Mouse (Mus musculus) macrophage (primary cell): ENCODE results near the gene Usp40. TPM values are rescaled to one million over a fixed set of nuclear protein-coding genes. Genes with fewer than 3 reads are reported as not detected.
A peak's percentile ranks its signal among the peaks of the same experiment; 100 is the strongest.

Experiments
- H3K27ac ChIP-seq: fragments of 350-480 bp; formaldehyde crosslinking; 2 replicates; pipeline ENCODE4 v1.9.0; 2021
- H3K36me3 ChIP-seq: fragments of 350-480 bp; formaldehyde crosslinking; 2 replicates; pipeline ENCODE4 v1.9.0; 2021; ENCODE audit errors: inconsistent target
- H3K4me3 ChIP-seq: fragments of 350-480 bp; formaldehyde crosslinking; 2 replicates; pipeline ENCODE4 v1.9.0; 2021; ENCODE audit errors: inconsistent target
- H3K79me2 ChIP-seq: fragments of 350-480 bp; formaldehyde crosslinking; 2 replicates; pipeline ENCODE4 v1.9.0; 2021; ENCODE audit errors: inconsistent target
- WGBS: methylation state at CpG from one replicate; pipeline ENCODE4 v1.1.7; 2026; ENCODE audit warnings: inconsistent platforms; ENCODE audit not compliant: missing documents; 5-methylcytosine and 5-hydroxymethylcytosine counted together
- polyA plus RNA-seq: library from polyadenylated mRNA; stranded (reverse); fragments of 250-400 nt; gene quantifications from 3 replicates; pipeline ENCODE4 v1.2.4, GENCODE M21; 2018; ENCODE audit warnings: inconsistent platforms

Usp40 gene
- polyA plus RNA-seq, 1 experiment from 2014 or later: 11.4 TPM

GRCm38 (mm10) chr1:87924888-87925287, 83.5 kb downstream of the Usp40 start:
- 95% methylated on average over 4 of the region's 4 CpGs for WGBS
- no peaks in the 10 kb centered on the region; the same call in 1 of the 2 replicates for H3K79me2 ChIP-seq
- peaks cover 99% of the 10 kb centered on the region for H3K36me3 ChIP-seq
- no peak overlapping the region for H3K27ac ChIP-seq
- no peak overlapping the region for H3K4me3 ChIP-seq

DNA sequence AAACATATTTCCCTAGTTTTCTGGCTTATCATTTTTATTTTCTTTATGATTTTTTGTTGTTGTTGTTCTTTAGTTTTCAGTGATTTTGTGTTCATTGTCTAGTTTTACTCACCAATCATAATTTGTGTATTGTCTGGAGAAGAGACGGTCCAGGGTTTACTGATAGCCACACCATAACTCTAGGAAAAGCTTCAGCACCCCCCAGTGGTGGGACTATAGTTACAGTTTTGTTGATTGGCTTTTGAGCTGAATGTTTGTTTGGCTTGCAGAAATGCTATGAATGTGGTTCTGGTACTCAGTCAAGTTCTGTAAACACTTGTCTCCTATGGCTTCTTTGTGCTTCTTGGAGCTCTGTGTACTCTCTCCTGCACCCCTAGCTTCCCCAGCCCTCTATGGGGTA, 85.7 kb downstream of the Usp40 start:
- H3K4me3 ChIP-seq: no peak overlapping the region
- H3K36me3 ChIP-seq: peaks cover 100% of the 10 kb centered on the region
- H3K79me2 ChIP-seq: peaks cover 9% of the 10 kb centered on the region; the same call in 1 of the 2 replicates
- WGBS: 90% methylated on average over 1 of the region's 1 CpGs
- H3K27ac ChIP-seq: no peak overlapping the region

GRCm38 (mm10) chr1:87920056-87920614, 88.2 kb downstream of the Usp40 start:
- no peak overlapping the region for H3K4me3 ChIP-seq
- H3K27ac ChIP-seq: no peak overlapping the region
- 94% methylated on average over 3 of the region's 3 CpGs for WGBS
- H3K79me2 ChIP-seq: peaks cover 30% of the 10 kb centered on the region
- peaks cover 100% of the 10 kb centered on the region for H3K36me3 ChIP-seq

DNA sequence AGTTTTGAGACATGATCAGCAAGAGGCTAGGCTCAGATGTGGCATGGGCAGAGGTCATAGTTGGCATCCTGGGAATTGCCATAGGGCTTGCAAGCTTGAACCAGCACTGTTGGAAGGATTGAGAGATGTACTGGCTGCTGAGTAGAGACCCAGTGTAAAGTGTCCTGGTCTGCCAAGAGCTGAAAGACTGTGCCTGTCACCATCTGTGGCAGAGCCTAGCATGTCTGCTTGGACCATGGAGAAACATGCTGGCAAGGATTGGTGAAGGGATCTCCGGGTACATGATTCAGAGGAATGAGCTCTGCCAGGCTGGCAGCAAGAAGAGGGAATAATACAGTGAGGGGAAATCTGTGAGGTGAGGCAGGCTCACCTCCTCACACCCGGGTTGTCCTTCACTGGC, 90.3 kb downstream of the Usp40 start:
- H3K36me3 ChIP-seq: peaks cover 82% of the 10 kb centered on the region
- 96% methylated on average over 2 of the region's 2 CpGs for WGBS

GRCm38 (mm10) chr1:87917361-87917760, 91.0 kb downstream of the Usp40 start:
- Histone ChIP-seq H3K36me3 (peaks cover 75% of the 10 kb centered on the region), H3K4me3 (no peak overlapping the region), H3K79me2 (peaks cover 57% of the 10 kb centered on the region), H3K27ac (no peak overlapping the region)
- 100% methylated on average over 3 of the region's 3 CpGs for WGBS

More for the DNA sequence above, 90.3 kb downstream of the Usp40 start:
- Histone ChIP-seq H3K27ac (no peak overlapping the region), H3K4me3 (no peak overlapping the region), H3K79me2 (peaks cover 50% of the 10 kb centered on the region)

GRCm38 (mm10) chr1:87913356-87913755, 95.0 kb downstream of the Usp40 start:
- Histone ChIP-seq H3K4me3 (no peak overlapping the region), H3K79me2 (peaks cover 92% of the 10 kb centered on the region), H3K27ac (no peak overlapping the region), H3K36me3 (peaks cover 51% of the 10 kb centered on the region)

GRCm38 (mm10) chr1:87910428-87910827, 97.9 kb downstream of the Usp40 start:
- Histone ChIP-seq H3K79me2 (peaks cover 98% of the 10 kb centered on the region), H3K27ac (no peak overlapping the region), H3K36me3 (peaks cover 34% of the 10 kb centered on the region; the same call in 1 of the 2 replicates), H3K4me3 (no peak overlapping the region)
- WGBS: 85% methylated on average over 1 of the region's 1 CpGs

DNA sequence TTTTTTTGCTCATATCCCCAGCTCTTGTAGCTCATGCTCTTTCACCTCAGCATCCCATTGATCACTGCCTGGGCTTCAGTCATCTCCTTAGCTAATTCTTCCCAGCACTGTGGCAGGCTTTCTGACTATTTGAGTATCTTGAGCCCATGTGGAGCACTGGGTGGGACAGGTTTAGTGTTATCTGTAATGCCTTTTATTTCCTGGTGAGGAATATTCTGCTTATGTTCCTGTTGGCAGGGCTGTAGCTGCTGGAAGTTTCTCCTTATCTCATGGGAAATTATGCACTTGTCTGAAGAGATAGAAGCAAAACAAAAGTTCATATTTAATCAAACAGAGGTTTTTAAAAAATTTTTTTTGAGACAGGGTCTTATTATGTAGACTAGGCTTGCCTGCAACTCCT, 98.8 kb downstream of the Usp40 start:
- H3K27ac ChIP-seq: no peak overlapping the region
- H3K4me3 ChIP-seq: no peak overlapping the region
- H3K36me3 ChIP-seq: peaks cover 28% of the 10 kb centered on the region; the same call in 1 of the 2 replicates
- peaks cover 92% of the 10 kb centered on the region for H3K79me2 ChIP-seq

GRCm38 (mm10) chr1:87908736-87909135, 99.6 kb downstream of the Usp40 start:
- 94% methylated on average over 3 of the region's 3 CpGs for WGBS
- Histone ChIP-seq H3K36me3 (peaks cover 28% of the 10 kb centered on the region; the same call in 1 of the 2 replicates), H3K4me3 (no peak overlapping the region), H3K27ac (no peak overlapping the region), H3K79me2 (peaks cover 88% of the 10 kb centered on the region)

DNA sequence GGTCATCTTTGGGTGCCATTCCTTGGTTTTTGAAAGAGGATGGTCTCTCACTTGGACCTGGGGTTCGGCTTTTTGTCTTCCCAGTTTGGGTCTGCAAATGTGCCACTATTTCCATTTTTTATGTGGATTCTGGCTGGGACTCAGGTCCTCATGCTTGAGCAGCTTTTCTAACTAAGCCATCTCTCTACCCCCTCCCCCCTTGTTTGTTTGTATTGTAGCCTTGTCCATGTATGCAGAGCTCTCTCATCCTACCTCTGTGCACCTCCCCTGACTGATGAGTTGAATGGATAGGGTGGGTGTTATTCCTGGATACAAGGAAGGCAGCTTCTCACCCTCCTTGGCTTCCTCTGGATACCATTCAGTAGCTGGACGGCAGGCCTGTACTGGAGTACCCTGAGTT, 100.3 kb downstream of the Usp40 start:
- peaks cover 32% of the 10 kb centered on the region; the same call in 1 of the 2 replicates for H3K36me3 ChIP-seq
- H3K27ac ChIP-seq: no peak overlapping the region
- no peak overlapping the region for H3K4me3 ChIP-seq
- 90% methylated on average over 2 of the region's 2 CpGs for WGBS
- peaks cover 86% of the 10 kb centered on the region for H3K79me2 ChIP-seq

- Histone ChIP-seq H3K36me3 (peaks cover 38% of the 10 kb centered on the region; the same call in 1 of the 2 replicates), H3K4me3 (no peak overlapping the region), H3K27ac (no peak overlapping the region), H3K79me2 (peaks cover 86% of the 10 kb centered on the region)
- 88% methylated on average over 5 of the region's 5 CpGs for WGBS
Measured at GRCm38 (mm10) chr1:87906361-87906956, 101.9 kb downstream of the Usp40 start.

DNA sequence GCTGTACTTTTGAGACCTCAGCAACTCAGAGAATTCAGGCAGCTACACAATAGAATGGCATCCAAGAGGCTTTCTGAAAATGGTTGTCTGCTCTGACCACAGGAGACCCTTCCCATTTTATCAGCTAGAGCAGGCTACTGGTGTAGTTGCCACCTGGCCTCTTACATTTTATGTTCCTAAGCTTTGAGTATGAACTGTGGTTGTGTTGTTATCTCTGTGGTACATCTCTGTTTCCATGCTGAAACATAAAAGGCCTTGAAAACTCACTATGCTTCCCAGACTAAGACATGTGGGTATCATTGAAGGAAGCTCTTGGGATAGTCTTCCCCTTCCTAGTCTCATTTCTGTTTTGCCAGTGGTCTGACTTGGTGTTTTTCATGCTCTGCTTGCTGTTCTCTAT, 106.2 kb downstream of the Usp40 start:
- Histone ChIP-seq H3K4me3 (no peak overlapping the region), H3K79me2 (peaks cover 88% of the 10 kb centered on the region), H3K27ac (no peak overlapping the region), H3K36me3 (peaks cover 12% of the 10 kb centered on the region; the same call in 1 of the 2 replicates)

DNA sequence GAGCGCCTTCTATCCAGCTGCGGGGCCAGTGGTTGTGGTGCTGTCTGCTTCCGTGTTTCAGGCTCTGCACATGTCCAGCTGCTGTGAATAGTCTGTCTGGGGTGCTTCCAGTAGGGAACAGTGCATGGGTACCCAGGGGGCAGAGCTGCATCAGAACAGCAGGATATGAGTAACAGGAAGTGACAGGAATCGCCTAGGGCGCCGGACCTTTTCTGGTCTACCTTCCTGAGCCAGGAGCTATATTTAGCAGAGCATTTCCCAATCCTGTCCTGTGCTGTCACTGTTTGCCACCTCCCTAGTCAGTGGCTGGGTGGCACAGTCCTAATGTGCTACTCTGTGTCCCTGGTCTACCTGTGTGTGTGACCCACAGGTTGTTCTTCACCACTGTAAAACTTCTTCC, 107.4 kb downstream of the Usp40 start:
- 14% methylated on average over 6 of the region's 6 CpGs for WGBS

DNA sequence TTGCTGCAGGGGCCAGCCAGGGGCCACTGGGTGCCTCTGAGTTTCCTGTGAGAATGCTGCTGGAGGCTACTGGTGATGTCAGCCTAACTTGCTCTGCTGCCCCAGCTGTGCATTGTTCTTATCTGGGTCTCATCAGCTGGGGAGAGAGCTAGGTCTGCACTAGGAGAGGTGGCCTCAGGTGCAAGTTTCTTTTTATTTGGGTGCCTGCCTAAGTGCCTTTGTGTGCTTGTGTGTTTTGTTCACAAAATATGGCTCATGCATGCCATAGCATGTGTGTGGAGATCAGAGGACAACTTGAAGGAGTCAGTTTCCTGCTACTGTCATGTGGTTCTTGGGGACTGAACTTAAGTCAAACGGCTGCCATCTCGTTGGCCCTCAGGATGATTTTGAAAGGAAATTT, 108.7 kb downstream of the Usp40 start:
- Histone ChIP-seq H3K79me2 (peaks cover 94% of the 10 kb centered on the region), H3K4me3 (no peak overlapping the region), H3K27ac (peak overlapping the region; percentile 47), H3K36me3 (peaks cover 19% of the 10 kb centered on the region; the same call in 1 of the 2 replicates)
- WGBS: 8% methylated on average over 2 of the region's 2 CpGs

More for the DNA sequence above, 107.4 kb downstream of the Usp40 start:
- peaks cover 88% of the 10 kb centered on the region for H3K79me2 ChIP-seq
- peak overlapping the region; percentile 47 for H3K27ac ChIP-seq
- no peak overlapping the region for H3K4me3 ChIP-seq
- H3K36me3 ChIP-seq: peaks cover 15% of the 10 kb centered on the region; the same call in 1 of the 2 replicates

- Histone ChIP-seq H3K27ac (no peak overlapping the region), H3K36me3 (peaks cover 9% of the 10 kb centered on the region; the same call in 1 of the 2 replicates), H3K4me3 (no peak overlapping the region), H3K79me2 (peaks cover 100% of the 10 kb centered on the region)
- 96% methylated on average over 2 of the region's 2 CpGs for WGBS
Measured at GRCm38 (mm10) chr1:87896921-87897320, 111.4 kb downstream of the Usp40 start.
